Mouse (Mus musculus): ENCODE measurements around the gene Usp53. TPM values are rescaled to one million over a fixed set of nuclear protein-coding genes. Genes with fewer than 3 reads are reported as not detected.

Usp53 gene
- total and polyA plus RNA-seq, 3 experiments = 0.03 to 0.08 TPM; not detected in 1

GRCm38 (mm10) chr3:122924009-122924914 is 60.0 kb downstream of the Usp53 start, which contains the start of gene 1810037I17Rik:
TSS of gene 1810037I17Rik (plus strand) at chr3:122924203.
- DNase-seq (ENCODE audit: extremely low read depth) = peak; percentile 83
- Histone ChIP-seq H3K9ac (ENCODE audit: insufficient read depth, low read depth) (peak within 1 kb of the TSS; percentile 72), H3K27me3 (replicated peaks) (no peaks in the 10 kb centered on the region), H3K79me2 (replicated peaks; ENCODE audit: control insufficient read depth, extremely low read depth, insufficient read depth, poor library complexity, severe bottlenecking) (peaks cover 11% of the 10 kb centered on the region), H3K36me3 (replicated peaks in 1 of 2; ENCODE audit: control insufficient read depth in 1 of 2, insufficient read depth in 1 of 2, low read length in 1 of 2) (peaks cover 0 to 13% of the 10 kb centered on the region in 2 experiments), H3K4me2 (ENCODE audit: insufficient read depth, low read depth, poor library complexity, severe bottlenecking) (peak within 1 kb of the TSS; percentile 67), H3K9me3 (replicated peaks; ENCODE audit: low read length) (no peaks in the 10 kb centered on the region), H3K4me3 (replicated peaks in 1 of 3; ENCODE audit: low read depth in 2 of 3, low read length in 2 of 3, poor library complexity in 1 of 3) (peak within 1 kb of the TSS; percentile 62 to 89 (median 71)), H3K4me1 (ENCODE audit: control insufficient read depth in 1 of 2, insufficient read depth in 2 of 2) (peaks cover 8 to 32% of the 10 kb centered on the region in 2 experiments), H3K27ac (ENCODE audit: insufficient read depth, low read depth) (peak within 1 kb of the TSS; percentile 2; the same call in 1 of the 2 replicates)
- in situ Hi-C loops (cut with MboI; ENCODE audit: low pct_ligation_motif_present, low pct_unique_long_range_greater_than_20kb, low sequenced_read_pairs) (loop anchor here (25.0 kb wide), 2 partner anchors 287 to 637 kb away; partner anchors contain the start of gene Bcar3), dilution Hi-C loops (cut with MboI; ENCODE audit: extremely low pct_ligation_motif_present, extremely low pct_unique_long_range_greater_than_20kb, low sequenced_read_pairs) (no loop called here)
- TF ChIP-seq EP300 (IDR thresholded peaks at IDR 0.05; ENCODE audit: low read length) (no peak; the same call in 1 of the 2 replicates), BHLHE40 (IDR thresholded peaks at IDR 0.05; ENCODE audit: low read depth, low read length) (no peak), HCFC1 (IDR thresholded peaks at IDR 0.05; ENCODE audit: low read depth, low read length) (peak; percentile 56), POLR2A (IDR thresholded peaks at IDR 0.05; ENCODE audit: low read depth, low read length) (peak; percentile 85), ZKSCAN1 (IDR thresholded peaks at IDR 0.05; ENCODE audit: borderline replicate concordance, low read depth, low read length) (no peak), JUND (conservative IDR thresholded peaks at IDR 0.05; ENCODE audit: low read depth, low read length) (no peak), CHD1 (IDR thresholded peaks at IDR 0.05; ENCODE audit: low read depth, low read length) (no peak; the same call in 1 of the 2 replicates), ZMIZ1 (IDR thresholded peaks at IDR 0.05; ENCODE audit: low read depth, low read length) (no peak), MAX (IDR thresholded peaks at IDR 0.05; ENCODE audit: low read length) (peak; percentile 54), E2F4 (IDR thresholded peaks at IDR 0.05; ENCODE audit: insufficient replicate concordance, low read depth, low read length) (0 out of 2 replicates have a peak, but pooled peaks have one; percentile 61), USF2 (conservative IDR thresholded peaks at IDR 0.05; ENCODE audit: low read depth, low read length) (no peak), ETS1 (conservative IDR thresholded peaks at IDR 0.05; ENCODE audit: low read depth, low read length) (no peak; the same call in 1 of the 2 replicates), GABPA (IDR thresholded peaks at IDR 0.05; ENCODE audit: insufficient replicate concordance, low read depth, low read length) (no peak), PAX5 (IDR thresholded peaks at IDR 0.05; ENCODE audit: low read length) (no peak), MXI1 (IDR thresholded peaks at IDR 0.05; ENCODE audit: low read depth, low read length) (peak; percentile 68), JUN (IDR thresholded peaks at IDR 0.05; ENCODE audit: insufficient read depth, low read depth, low read length) (no peak), MEF2A (IDR thresholded peaks at IDR 0.05; ENCODE audit: borderline replicate concordance, low read depth, low read length) (no peak), MAFK (IDR thresholded peaks at IDR 0.05; ENCODE audit: insufficient replicate concordance, low read length) (no peak), KAT2A (IDR thresholded peaks at IDR 0.05; ENCODE audit: insufficient replicate concordance, low read length) (no peak), USF1 (IDR thresholded peaks at IDR 0.05; ENCODE audit: low read depth, low read length) (no peak), NRF1 (IDR thresholded peaks at IDR 0.05; ENCODE audit: low read depth, low read length) (peak; percentile 92), ZNF384 (IDR thresholded peaks at IDR 0.05; ENCODE audit: low read depth, low read length) (no peak), CHD2 (IDR thresholded peaks at IDR 0.05; ENCODE audit: low read length) (peak; percentile 42; the same call in 1 of the 2 replicates), CTCF (conservative IDR thresholded peaks at IDR 0.05 in 1 of 2, IDR thresholded peaks at IDR 0.05 in 1 of 2; ENCODE audit: low read depth in 2 of 2, low read length in 2 of 2) (peak in 1 of 2 experiments; percentile 33; a peak in 1 of 4 replicates), POLR2AphosphoS2 (IDR thresholded peaks at IDR 0.05; ENCODE audit: low read depth, low read length) (0 out of 2 replicates have a peak, but pooled peaks have one; percentile 48), IRF4 (IDR thresholded peaks at IDR 0.05; ENCODE audit: low read depth, low read length) (peak; percentile 58), MYC (IDR thresholded peaks at IDR 0.05; ENCODE audit: low read depth, low read length) (no peak), TCF12 (IDR thresholded peaks at IDR 0.05; ENCODE audit: low read depth, low read length) (peak; percentile 64; the same call in 1 of the 2 replicates), NELFE (IDR thresholded peaks at IDR 0.05; ENCODE audit: low read depth, low read length) (peak; percentile 69), MAZ (IDR thresholded peaks at IDR 0.05; ENCODE audit: low read depth, low read length) (peak; percentile 51; the same call in 1 of the 2 replicates), ZC3H11A (IDR thresholded peaks at IDR 0.05; ENCODE audit: low read depth, low read length) (no peak), RCOR1 (conservative IDR thresholded peaks at IDR 0.05; ENCODE audit: low read depth, low read length) (peak; percentile 52; the same call in 1 of the 2 replicates), RAD21 (IDR thresholded peaks at IDR 0.05; ENCODE audit: low read depth, low read length) (no peak), ELF1 (IDR thresholded peaks at IDR 0.05; ENCODE audit: low read depth, low read length) (peak; percentile 77), TBP (conservative IDR thresholded peaks at IDR 0.05; ENCODE audit: low read depth, low read length) (0 out of 2 replicates have a peak, but pooled peaks have one; percentile 31), SMC3 (IDR thresholded peaks at IDR 0.05; ENCODE audit: low read depth, low read length) (no peak), UBTF (IDR thresholded peaks at IDR 0.05; ENCODE audit: low read depth, low read length) (peak; percentile 91)
